Mouse (Mus musculus): ENCODE measurements around the gene Col2a1. TPM values are rescaled to one million over a fixed set of nuclear protein-coding genes. Genes with fewer than 3 reads are reported as not detected.

Gene Col2a1
- polyA plus RNA-seq, 1 experiment from 2014 or later, result 143 TPM

DNA sequence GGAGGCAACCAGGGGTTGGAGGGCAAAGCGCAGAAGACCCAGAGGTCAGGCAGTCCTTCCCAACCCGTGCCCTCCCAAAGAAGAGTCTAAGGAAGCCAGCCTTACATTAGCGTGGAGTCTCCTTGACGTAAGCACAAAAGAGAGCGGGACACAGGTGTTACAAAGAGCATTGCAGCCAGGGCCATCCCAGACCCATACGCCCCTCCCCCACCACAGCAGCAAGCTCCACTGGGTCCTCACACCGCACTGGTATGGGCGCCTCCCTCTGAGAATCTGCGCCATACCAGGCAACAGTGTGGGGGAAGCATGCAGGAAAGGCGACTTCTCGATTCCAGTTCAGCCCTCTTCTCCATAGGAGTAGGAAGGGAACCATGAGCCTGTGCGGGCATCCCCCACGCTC is 4.9 kb downstream of the Col2a1 start:
- Histone ChIP-seq H3K9me3 (ENCODE audit: control insufficient read depth, low read length) (no peaks in the 10 kb centered on the region), H3K36me3 (ENCODE audit: control insufficient read depth, insufficient read depth, low read length) (peaks cover 9% of the 10 kb centered on the region; the same call in 1 of the 2 replicates), H3K4me3 (ENCODE audit: low read depth, low read length) (no peak overlapping the region), H3K9ac (ENCODE audit: low read length) (peak overlapping the region; percentile 33), H3K4me1 (replicated peaks; ENCODE audit: control insufficient read depth, insufficient read depth, low read length) (peaks cover 23% of the 10 kb centered on the region), H3K27ac (ENCODE audit: low read depth, low read length) (no peak overlapping the region), H3K4me2 (ENCODE audit: low read depth, low read length, severe bottlenecking) (no peak overlapping the region; the same call in 1 of the 2 replicates), H3K27me3 (ENCODE audit: control insufficient read depth, insufficient read depth, low read length) (no peaks in the 10 kb centered on the region; the same call in 1 of the 2 replicates)
- no peak for DNase-seq (ENCODE audit: low spot score)
- ATAC-seq (replicated peaks; ENCODE audit: low FRiP score), result no peak
- 26% methylated on average over 13 of the region's 13 CpGs for WGBS

DNA sequence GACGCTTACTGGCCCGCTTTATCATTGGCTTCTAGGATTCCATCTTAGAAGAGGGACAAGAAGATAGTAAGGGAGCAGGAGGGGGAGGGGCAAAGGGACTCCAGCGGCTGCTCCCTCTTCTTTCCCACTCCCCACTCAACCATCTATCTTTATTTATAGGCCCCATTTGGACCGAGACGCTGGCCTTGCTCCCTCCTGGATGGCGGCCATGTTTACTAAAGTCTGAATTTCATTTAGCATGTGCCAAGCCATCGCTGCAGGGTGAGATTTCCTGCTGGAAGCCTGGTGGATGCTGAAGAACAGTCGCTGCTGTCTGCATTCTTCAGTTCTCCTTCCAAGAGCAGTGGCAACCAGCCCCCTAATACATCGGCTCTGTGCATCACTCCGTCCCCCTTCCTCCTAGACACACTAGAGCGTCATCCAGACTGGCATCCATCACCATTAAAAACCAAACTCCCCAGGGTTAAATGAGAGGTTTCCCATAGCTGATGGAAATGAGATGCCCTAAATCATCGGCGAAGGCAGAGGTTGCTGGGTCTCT is 7.7 kb downstream of the Col2a1 start:
- H3K36me3 ChIP-seq (ENCODE audit: control insufficient read depth, insufficient read depth, low read length), result peaks cover 11% of the 10 kb centered on the region; the same call in 1 of the 2 replicates
- H3K9ac ChIP-seq (ENCODE audit: low read length), result no peak overlapping the region
- H3K4me1 ChIP-seq (replicated peaks; ENCODE audit: control insufficient read depth, insufficient read depth, low read length), result peaks cover 34% of the 10 kb centered on the region
- H3K27me3 ChIP-seq (ENCODE audit: control insufficient read depth, insufficient read depth, low read length), result no peaks in the 10 kb centered on the region; the same call in 1 of the 2 replicates
- H3K9me3 ChIP-seq (ENCODE audit: control insufficient read depth, low read length), result no peaks in the 10 kb centered on the region
- no peak overlapping the region for H3K4me3 ChIP-seq (ENCODE audit: low read depth, low read length)
- ATAC-seq (replicated peaks; ENCODE audit: low FRiP score) (no peak), DNase-seq (ENCODE audit: low spot score) (no peak)
- no peak overlapping the region for H3K4me2 ChIP-seq (ENCODE audit: low read depth, low read length, severe bottlenecking)
- WGBS, result 89% methylated on average over 13 of the region's 13 CpGs
- H3K27ac ChIP-seq (ENCODE audit: low read depth, low read length), result no peak overlapping the region

DNA sequence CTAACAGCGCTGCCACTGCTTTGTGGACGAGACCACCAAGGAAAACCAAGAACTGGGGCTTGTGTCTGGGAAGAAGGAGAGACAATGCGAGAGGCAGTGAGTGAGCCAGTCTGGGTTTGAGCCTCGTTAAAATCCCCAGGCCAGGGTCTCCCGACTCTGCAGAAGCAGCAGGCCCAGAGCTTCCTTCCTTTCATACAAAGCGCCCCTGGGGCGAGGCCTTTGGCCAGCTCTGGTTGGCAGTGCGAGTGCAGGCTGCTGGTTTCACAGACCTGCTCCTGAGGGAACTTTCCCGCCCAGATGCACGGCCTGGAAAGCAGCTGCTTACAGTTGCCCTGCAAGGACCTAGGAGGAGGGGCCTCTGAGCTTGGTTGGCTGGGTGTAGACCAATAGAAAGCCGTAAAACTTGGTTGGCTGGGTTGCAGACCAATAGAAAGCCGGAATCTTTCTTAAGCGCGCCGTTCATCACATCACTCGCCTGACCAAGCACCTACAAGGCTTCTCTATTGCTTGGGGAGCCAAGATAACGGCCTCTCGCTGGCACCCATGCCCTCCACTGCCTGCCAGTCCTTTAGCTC is 11.7 kb downstream of the Col2a1 start:
- no peak overlapping the region for H3K4me3 ChIP-seq (ENCODE audit: low read depth, low read length)
- peak; percentile 92 for ATAC-seq (replicated peaks; ENCODE audit: low FRiP score)
- DNase-seq (ENCODE audit: low spot score), result peak; percentile 93
- H3K4me2 ChIP-seq (ENCODE audit: low read depth, low read length, severe bottlenecking), result peak overlapping the region; percentile 40; the same call in 1 of the 2 replicates
- H3K4me1 ChIP-seq (replicated peaks; ENCODE audit: control insufficient read depth, insufficient read depth, low read length), result peaks cover 37% of the 10 kb centered on the region
- no peaks in the 10 kb centered on the region for H3K27me3 ChIP-seq (ENCODE audit: control insufficient read depth, insufficient read depth, low read length)
- peak overlapping the region; percentile 65 for H3K9ac ChIP-seq (ENCODE audit: low read length)
- H3K27ac ChIP-seq (ENCODE audit: low read depth, low read length), result peak overlapping the region; percentile 95
- peaks cover 9% of the 10 kb centered on the region; the same call in 1 of the 2 replicates for H3K36me3 ChIP-seq (ENCODE audit: control insufficient read depth, insufficient read depth, low read length)
- no peaks in the 10 kb centered on the region for H3K9me3 ChIP-seq (ENCODE audit: control insufficient read depth, low read length)
- 3% methylated on average over 18 of the region's 18 CpGs for WGBS

DNA sequence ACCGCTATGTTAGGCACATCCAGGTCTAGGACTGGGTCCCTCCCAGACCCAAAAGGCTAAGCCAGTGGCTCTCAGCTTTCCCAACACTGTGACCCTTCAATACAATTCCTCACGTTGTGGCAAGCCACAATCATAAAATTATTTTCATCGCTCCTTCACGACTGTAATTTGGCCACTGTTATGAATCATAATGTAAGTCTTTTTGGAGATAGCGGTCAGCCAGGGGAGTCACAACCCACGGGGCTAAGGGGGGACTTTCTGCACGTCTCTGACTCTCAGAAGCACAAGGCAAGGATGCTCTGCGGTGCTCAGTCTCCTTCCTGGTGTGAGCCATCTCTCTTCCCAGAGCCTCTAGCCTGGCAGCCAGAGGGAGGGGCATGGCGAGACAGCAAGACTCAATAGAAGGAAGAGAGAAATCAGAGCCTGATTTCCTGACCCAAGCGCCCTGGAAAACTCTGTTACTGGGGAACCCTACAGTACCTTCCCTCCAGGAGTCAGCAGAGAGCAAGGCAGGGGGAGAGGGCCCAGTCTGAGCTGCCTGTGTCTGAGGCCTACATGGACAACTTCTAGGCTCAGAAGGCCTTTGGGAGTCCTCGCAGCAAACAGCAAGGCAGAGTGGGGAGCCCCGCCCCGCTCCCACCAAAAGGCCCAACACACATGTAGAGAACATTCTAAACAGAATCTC is 12.3 kb downstream of the Col2a1 start:
- Histone ChIP-seq H3K9me3 (ENCODE audit: control insufficient read depth, low read length) (no peaks in the 10 kb centered on the region), H3K4me3 (ENCODE audit: low read depth, low read length) (no peak overlapping the region), H3K27me3 (ENCODE audit: control insufficient read depth, insufficient read depth, low read length) (no peaks in the 10 kb centered on the region), H3K4me2 (ENCODE audit: low read depth, low read length, severe bottlenecking) (peak overlapping the region; percentile 31; the same call in 1 of the 2 replicates), H3K36me3 (ENCODE audit: control insufficient read depth, insufficient read depth, low read length) (peaks cover 14% of the 10 kb centered on the region; the same call in 1 of the 2 replicates), H3K9ac (ENCODE audit: low read length) (peak overlapping the region; percentile 65), H3K4me1 (replicated peaks; ENCODE audit: control insufficient read depth, insufficient read depth, low read length) (peaks cover 37% of the 10 kb centered on the region), H3K27ac (ENCODE audit: low read depth, low read length) (peak overlapping the region; percentile 95)
- DNase-seq (ENCODE audit: low spot score) (peak; percentile 66), ATAC-seq (replicated peaks; ENCODE audit: low FRiP score) (no peak)
- 28% methylated on average over 13 of the region's 13 CpGs for WGBS

DNA sequence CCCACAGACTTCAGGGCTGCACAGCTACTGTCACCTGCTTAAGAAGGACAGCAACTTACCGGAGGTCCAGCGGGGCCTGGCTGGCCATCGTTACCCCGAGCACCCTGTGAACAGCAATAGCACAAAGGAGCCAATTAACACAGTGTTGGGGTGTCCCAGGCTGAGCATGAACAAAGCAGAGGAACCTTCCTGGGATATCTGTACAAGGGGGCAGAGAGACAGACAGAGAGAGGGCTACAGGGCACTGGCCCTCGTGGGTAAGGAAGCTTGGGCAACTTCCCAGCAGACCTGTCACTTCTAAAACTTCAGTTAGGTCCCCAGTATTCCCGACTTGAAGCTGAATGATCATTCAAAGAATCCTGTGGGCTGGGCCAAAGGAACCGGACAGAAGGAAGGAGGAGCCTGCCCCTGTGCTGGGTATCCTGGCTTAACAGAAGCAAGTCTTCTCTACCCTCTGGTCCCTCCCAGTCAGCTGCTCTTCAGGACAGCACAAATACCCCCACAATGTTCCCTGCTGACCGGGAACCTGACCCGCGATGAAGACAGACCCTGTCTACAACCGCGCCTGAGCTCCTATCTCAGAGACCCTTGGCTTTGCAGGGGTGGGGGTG is 13.1 kb downstream of the Col2a1 start:
- H3K4me1 ChIP-seq (replicated peaks; ENCODE audit: control insufficient read depth, insufficient read depth, low read length), result peaks cover 37% of the 10 kb centered on the region
- H3K27me3 ChIP-seq (ENCODE audit: control insufficient read depth, insufficient read depth, low read length), result no peaks in the 10 kb centered on the region
- DNase-seq (ENCODE audit: low spot score) (no peak), ATAC-seq (replicated peaks; ENCODE audit: low FRiP score) (no peak)
- peaks cover 18% of the 10 kb centered on the region; the same call in 1 of the 2 replicates for H3K36me3 ChIP-seq (ENCODE audit: control insufficient read depth, insufficient read depth, low read length)
- H3K4me3 ChIP-seq (ENCODE audit: low read depth, low read length), result no peak overlapping the region
- H3K9ac ChIP-seq (ENCODE audit: low read length), result peak overlapping the region; percentile 58
- H3K27ac ChIP-seq (ENCODE audit: low read depth, low read length), result peak overlapping the region; percentile 95
- no peaks in the 10 kb centered on the region for H3K9me3 ChIP-seq (ENCODE audit: control insufficient read depth, low read length)
- WGBS, result 7% methylated on average over 12 of the region's 12 CpGs
- peak overlapping the region; percentile 42; the same call in 1 of the 2 replicates for H3K4me2 ChIP-seq (ENCODE audit: low read depth, low read length, severe bottlenecking)

- peak overlapping the region; percentile 58 for H3K9ac ChIP-seq (ENCODE audit: low read length)
- H3K36me3 ChIP-seq (ENCODE audit: control insufficient read depth, insufficient read depth, low read length), result peaks cover 20% of the 10 kb centered on the region; the same call in 1 of the 2 replicates
- H3K4me2 ChIP-seq (ENCODE audit: low read depth, low read length, severe bottlenecking), result peak overlapping the region; percentile 42
- 5% methylated on average over 4 of the region's 4 CpGs for WGBS
- H3K4me1 ChIP-seq (replicated peaks; ENCODE audit: control insufficient read depth, insufficient read depth, low read length), result peaks cover 37% of the 10 kb centered on the region
- H3K9me3 ChIP-seq (ENCODE audit: control insufficient read depth, low read length), result no peaks in the 10 kb centered on the region
- peak overlapping the region; percentile 95 for H3K27ac ChIP-seq (ENCODE audit: low read depth, low read length)
- DNase-seq (ENCODE audit: low spot score), result no peak
- no peak overlapping the region for H3K4me3 ChIP-seq (ENCODE audit: low read depth, low read length)
- ATAC-seq (replicated peaks; ENCODE audit: low FRiP score), result no peak
- no peaks in the 10 kb centered on the region for H3K27me3 ChIP-seq (ENCODE audit: control insufficient read depth, insufficient read depth, low read length)
Measured at GRCm38 (mm10) chr15:97990721-97991120, 13.8 kb downstream of the Col2a1 start.

DNA sequence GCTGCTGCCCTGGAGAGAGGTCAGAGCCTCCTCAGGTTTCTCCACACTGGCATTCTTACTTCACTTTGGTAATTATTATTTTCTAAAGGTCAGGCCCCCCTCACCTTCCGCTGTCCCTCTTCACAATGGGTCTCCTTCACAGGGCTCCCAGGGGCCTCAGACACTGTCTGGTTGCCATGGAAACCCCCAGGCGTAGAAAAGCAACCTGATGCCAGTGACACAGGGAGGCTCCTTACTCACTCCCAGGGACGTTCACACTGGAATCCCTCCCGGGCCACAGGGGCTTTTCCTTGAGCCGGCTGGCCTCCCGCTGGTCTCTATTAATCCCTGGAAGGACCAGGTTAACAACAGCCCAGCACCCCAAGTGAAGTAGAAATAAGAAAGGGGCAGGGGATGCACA is 14.4 kb downstream of the Col2a1 start:
- no peaks in the 10 kb centered on the region for H3K9me3 ChIP-seq (ENCODE audit: control insufficient read depth, low read length)
- H3K4me2 ChIP-seq (ENCODE audit: low read depth, low read length, severe bottlenecking), result peak overlapping the region; percentile 42
- DNase-seq (ENCODE audit: low spot score) (peak; percentile 90), ATAC-seq (replicated peaks; ENCODE audit: low FRiP score) (peak; percentile 71)
- peaks cover 37% of the 10 kb centered on the region for H3K4me1 ChIP-seq (replicated peaks; ENCODE audit: control insufficient read depth, insufficient read depth, low read length)
- H3K36me3 ChIP-seq (ENCODE audit: control insufficient read depth, insufficient read depth, low read length), result peaks cover 20% of the 10 kb centered on the region; the same call in 1 of the 2 replicates
- no peak overlapping the region for H3K4me3 ChIP-seq (ENCODE audit: low read depth, low read length)
- peak overlapping the region; percentile 95 for H3K27ac ChIP-seq (ENCODE audit: low read depth, low read length)
- peak overlapping the region; percentile 14; the same call in 1 of the 2 replicates for H3K9ac ChIP-seq (ENCODE audit: low read length)
- WGBS, result under 1% methylated on average over 6 of the region's 6 CpGs
- H3K27me3 ChIP-seq (ENCODE audit: control insufficient read depth, insufficient read depth, low read length), result no peaks in the 10 kb centered on the region

- peak; percentile 10; the same call in 1 of the 2 replicates for ATAC-seq (replicated peaks; ENCODE audit: low FRiP score)
- 6% methylated on average over 1 of the region's 1 CpGs for WGBS
- peaks cover 37% of the 10 kb centered on the region for H3K4me1 ChIP-seq (replicated peaks; ENCODE audit: control insufficient read depth, insufficient read depth, low read length)
- peak overlapping the region; percentile 39; the same call in 1 of the 2 replicates for H3K9ac ChIP-seq (ENCODE audit: low read length)
- no peaks in the 10 kb centered on the region for H3K9me3 ChIP-seq (ENCODE audit: control insufficient read depth, low read length)
- H3K4me2 ChIP-seq (ENCODE audit: low read depth, low read length, severe bottlenecking), result 0 out of 2 replicates have a peak overlapping the region, but pooled peaks have one; percentile 21
- peaks cover 25% of the 10 kb centered on the region; the same call in 1 of the 2 replicates for H3K36me3 ChIP-seq (ENCODE audit: control insufficient read depth, insufficient read depth, low read length)
- no peak for DNase-seq (ENCODE audit: low spot score)
- H3K27ac ChIP-seq (ENCODE audit: low read depth, low read length), result peak overlapping the region; percentile 95
- no peak overlapping the region for H3K4me3 ChIP-seq (ENCODE audit: low read depth, low read length)
- no peaks in the 10 kb centered on the region for H3K27me3 ChIP-seq (ENCODE audit: control insufficient read depth, insufficient read depth, low read length)
Measured at GRCm38 (mm10) chr15:97989544-97989943, 15.0 kb downstream of the Col2a1 start.
